Mouse (Mus musculus) T-helper 1 cell (primary cell): ENCODE data around the gene Ccrl2.

Source experiments
- in situ Hi-C: fragments of 300-600 bp; cut with MboI, MseI; formaldehyde crosslinking; loops from one replicate; pipeline ENCODE4 v1.15.1; 2025; ENCODE audit warnings: high pct_unique_total_duplicates

Gene Ccrl2

GRCm38 (mm10) chr9:111056798-111057543 is at the start of gene Ccrl2:
Gene Ccrl2, minus strand, starts transcription at chr9:111057519.
- in situ Hi-C loops: no loop called here

- in situ Hi-C loops: no loop called here
These were observed 46.6 kb upstream of the Ccrl2 start for GRCm38 (mm10) chr9:111103893-111104292.

- in situ Hi-C loops: no loop called here
These were observed 46.0 kb upstream of the Ccrl2 start for GRCm38 (mm10) chr9:111103293-111103692.

- in situ Hi-C loops: no loop called here
These were observed 43.1 kb upstream of the Ccrl2 start for GRCm38 (mm10) chr9:111100406-111100805.

GRCm38 (mm10) chr9:111097543-111097942 is 40.2 kb upstream of the Ccrl2 start:
- in situ Hi-C loops: no loop called here

- in situ Hi-C loops: no loop called here
These were observed 39.4 kb upstream of the Ccrl2 start for GRCm38 (mm10) chr9:111096419-111097326.

- in situ Hi-C loops: no loop called here
These were observed 38.4 kb upstream of the Ccrl2 start for GRCm38 (mm10) chr9:111095710-111096109.

GRCm38 (mm10) chr9:111094626-111095025 is 37.3 kb upstream of the Ccrl2 start:
- in situ Hi-C loops: no loop called here

- in situ Hi-C loops: no loop called here
These were observed 35.8 kb upstream of the Ccrl2 start for GRCm38 (mm10) chr9:111093094-111093493.

- in situ Hi-C loops: no loop called here
These were observed 35.3 kb upstream of the Ccrl2 start for GRCm38 (mm10) chr9:111092657-111093056.

GRCm38 (mm10) chr9:111088886-111089285 is 31.6 kb upstream of the Ccrl2 start:
- in situ Hi-C loops: loop anchor here (10.0 kb wide), 1 partner anchor 666 kb away; no protein-coding TSS in a partner anchor

GRCm38 (mm10) chr9:111087960-111088359 is 30.6 kb upstream of the Ccrl2 start:
- in situ Hi-C loops: loop anchor here (10.0 kb wide), 1 partner anchor 667 kb away; no protein-coding TSS in a partner anchor

GRCm38 (mm10) chr9:111086995-111087606 is 29.8 kb upstream of the Ccrl2 start:
- in situ Hi-C loops: loop anchor here (10.0 kb wide), 1 partner anchor 668 kb away; no protein-coding TSS in a partner anchor

- in situ Hi-C loops: loop anchor here (10.0 kb wide), 1 partner anchor 669 kb away; no protein-coding TSS in a partner anchor
These were observed 28.8 kb upstream of the Ccrl2 start for GRCm38 (mm10) chr9:111086137-111086536.

- in situ Hi-C loops: loop anchor here (10.0 kb wide), 1 partner anchor 669 kb away; no protein-coding TSS in a partner anchor
These were observed 28.0 kb upstream of the Ccrl2 start for GRCm38 (mm10) chr9:111085329-111085728.

GRCm38 (mm10) chr9:111081765-111082164 is 24.4 kb upstream of the Ccrl2 start:
- in situ Hi-C loops: loop anchor here (10.0 kb wide), 1 partner anchor 673 kb away; no protein-coding TSS in a partner anchor

GRCm38 (mm10) chr9:111080801-111081200 is 23.5 kb upstream of the Ccrl2 start:
- in situ Hi-C loops: loop anchor here (10.0 kb wide), 1 partner anchor 674 kb away; no protein-coding TSS in a partner anchor

GRCm38 (mm10) chr9:111077745-111078144 is 20.4 kb upstream of the Ccrl2 start:
- in situ Hi-C loops: loop anchor here (5.0 kb wide), 1 partner anchor 75 kb away; no protein-coding TSS in a partner anchor

GRCm38 (mm10) chr9:111072971-111073370 is 15.7 kb upstream of the Ccrl2 start:
- in situ Hi-C loops: no loop called here

GRCm38 (mm10) chr9:111072175-111072574 is 14.9 kb upstream of the Ccrl2 start:
- in situ Hi-C loops: no loop called here

- in situ Hi-C loops: no loop called here
These were observed 13.2 kb upstream of the Ccrl2 start for GRCm38 (mm10) chr9:111070546-111070961.
